Mouse (Mus musculus): Measurements from ENCODE around the gene Tfr2. TPM values are rescaled to one million over a fixed set of nuclear protein-coding genes. Genes with fewer than 3 reads are reported as not detected.

The Tfr2 gene
- total RNA-seq, 2 experiments from 2014 or later: 0.10 TPM; not detected in 1

DNA sequence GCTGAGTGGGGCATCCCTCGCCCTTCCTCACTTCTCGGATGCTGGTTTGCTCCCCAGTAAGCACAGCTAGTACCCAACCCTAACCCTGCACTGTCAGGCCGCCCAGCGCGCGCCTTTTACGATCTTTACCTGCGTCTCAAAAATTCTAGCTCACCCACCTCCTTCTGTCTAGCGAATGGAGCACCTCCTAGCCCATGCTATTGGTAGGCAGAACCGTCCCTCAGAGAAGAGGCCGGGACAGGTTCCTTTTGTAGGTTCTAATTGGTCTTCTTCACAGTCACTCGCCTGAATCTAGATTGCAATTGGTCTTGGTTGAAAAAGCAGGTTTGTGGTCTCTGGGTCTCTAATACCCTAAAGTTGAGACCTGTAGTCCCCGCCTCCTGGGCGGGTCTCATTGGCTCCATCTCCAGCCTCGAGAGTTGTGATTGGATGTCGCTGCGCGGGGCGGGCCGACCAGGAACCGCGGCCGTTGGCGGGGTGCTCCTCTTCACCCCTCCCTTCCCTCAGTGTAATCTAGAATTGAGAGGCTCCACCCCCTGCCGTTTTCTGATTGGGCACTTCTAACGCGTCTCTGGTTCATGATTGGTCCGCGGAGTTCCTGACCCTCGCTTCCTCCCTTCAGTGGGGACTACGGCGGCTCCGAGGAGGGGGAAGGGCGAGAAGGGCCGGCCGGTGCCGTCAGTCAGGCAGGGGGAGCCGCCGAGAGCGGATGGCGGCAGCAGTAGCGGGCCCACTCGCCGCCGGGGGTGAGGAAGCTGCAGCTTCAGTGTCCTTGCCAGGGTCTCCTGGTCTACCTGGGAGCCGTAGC, 59.1 kb downstream of the Tfr2 start, which contains the start of the genes Fbxo24, Lrch4 and Gm20605:
TSS of gene Fbxo24 (minus strand) at position 505 of the 808 bp plus-strand sequence.
TSS of gene Lrch4 (plus strand) at position 624 of the 808 bp plus-strand sequence.
TSS of gene Gm20605 (plus strand) at position 678 of the 808 bp plus-strand sequence.
- DNase-seq: peak; percentile 99

DNA sequence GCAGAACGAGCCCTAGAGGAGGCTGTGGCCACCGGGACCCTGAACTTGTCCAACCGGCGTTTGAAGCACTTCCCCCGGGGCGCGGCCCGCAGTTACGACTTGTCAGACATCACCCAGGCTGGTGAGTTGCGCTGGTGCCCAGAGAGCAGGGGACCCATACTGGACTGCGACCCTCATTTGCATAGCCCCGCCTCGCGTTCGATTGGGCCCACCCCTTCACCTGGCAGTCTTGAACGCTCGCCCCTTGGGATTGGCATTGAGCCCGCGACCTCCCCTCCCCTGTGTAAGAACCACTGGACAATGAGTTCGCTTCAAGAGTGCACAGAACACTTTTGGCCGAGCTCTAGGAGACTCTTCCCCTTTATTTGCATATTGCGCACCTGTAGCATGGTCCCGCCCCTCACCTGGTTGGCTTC, 59.7 kb downstream of the Tfr2 start:
- no peak for DNase-seq

DNA sequence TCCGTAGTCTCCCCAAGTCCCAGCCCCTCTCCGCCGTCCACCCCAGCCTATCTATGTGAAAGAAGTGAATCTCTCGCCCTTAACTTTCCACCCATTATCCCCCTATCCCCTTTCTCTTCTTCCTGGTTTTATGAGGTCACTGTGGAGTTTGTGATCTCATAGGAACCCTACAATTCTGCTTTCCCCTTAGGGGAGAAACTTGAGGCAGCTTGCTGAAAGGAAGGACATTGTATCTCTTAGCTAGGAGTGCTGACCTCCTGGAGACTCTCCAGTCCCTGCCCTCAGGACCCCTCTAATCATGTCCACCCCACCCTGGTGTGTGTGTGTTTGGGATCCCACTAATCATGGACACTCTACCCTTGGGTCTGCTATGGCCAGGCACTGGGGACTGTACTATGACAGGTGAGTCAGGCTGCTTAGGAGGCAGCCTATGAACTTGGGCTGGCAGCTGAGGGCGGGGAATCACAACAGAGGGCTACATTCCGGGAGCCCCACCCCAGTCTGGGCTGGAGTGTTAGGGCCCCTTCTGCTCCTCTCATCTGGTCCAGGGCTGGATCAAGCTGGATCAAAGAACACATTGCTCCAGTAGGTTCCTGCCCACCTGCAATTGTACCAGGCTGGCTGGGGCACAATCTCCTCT, 60.4 kb downstream of the Tfr2 start:
- no peak for DNase-seq

DNA sequence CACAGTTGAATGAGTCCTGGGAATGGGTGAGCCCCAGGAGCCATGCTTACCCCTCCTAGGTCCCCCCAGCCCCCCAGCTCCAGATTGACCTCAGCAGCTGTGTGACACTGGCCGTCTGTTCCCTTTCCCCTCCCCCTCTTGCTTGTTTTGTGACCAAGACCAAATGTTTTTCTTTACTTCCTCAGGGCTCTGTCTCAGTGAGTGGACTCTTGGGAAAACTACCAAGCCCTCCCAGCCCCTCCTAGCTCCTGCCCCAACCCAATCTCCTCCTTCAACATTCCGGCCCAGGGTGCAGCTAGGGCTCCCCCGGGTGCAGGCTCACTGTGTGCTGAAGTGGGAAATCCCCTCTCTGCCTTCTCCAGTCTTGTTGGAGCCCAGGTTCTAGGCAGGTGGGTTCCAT, 61.0 kb downstream of the Tfr2 start:
- DNase-seq: peak; percentile 39

DNA sequence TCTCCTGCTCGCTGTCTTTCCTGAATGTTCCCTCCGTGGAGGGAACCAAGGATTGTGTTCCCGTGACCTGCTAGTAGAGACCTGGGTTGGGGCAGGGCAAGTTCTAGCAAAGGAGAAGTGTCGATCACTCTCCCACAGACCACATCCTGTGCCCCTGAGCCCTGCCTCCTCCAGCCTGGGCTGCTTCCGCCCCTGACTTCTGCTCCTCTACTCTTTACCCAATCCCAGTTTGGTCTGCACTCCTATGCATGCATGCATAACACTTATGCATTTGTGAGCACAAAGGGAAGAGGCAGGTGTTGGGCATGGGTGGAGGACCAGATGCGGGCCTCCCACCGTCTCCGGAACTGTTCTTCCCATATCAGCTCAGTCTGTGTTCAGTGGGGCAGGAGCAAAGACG, 61.5 kb downstream of the Tfr2 start:
- DNase-seq: peak; percentile 41

DNA sequence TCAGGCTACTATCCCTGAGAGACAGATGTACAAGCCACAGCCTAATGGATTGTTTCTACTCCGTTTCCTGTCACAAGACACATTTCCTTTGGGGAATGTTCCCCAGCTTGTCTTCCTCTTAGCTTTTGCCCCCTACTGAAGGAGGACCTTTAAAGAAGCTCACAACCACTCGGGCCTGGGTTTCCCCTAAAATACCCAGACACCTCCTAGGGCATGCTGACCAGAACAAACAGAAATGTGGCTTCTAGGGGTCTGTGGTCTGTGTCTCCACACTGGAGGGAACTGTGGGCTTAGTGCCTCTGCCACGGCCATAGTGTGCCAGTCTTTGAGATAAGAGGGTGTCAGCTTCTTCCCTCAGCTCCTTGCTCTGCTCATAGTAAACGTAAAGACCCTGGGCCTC, 62.0 kb downstream of the Tfr2 start:
- DNase-seq: no peak

- no peak for DNase-seq
Observed at GRCm38 (mm10) chr5:137633397-137634084, 63.9 kb downstream of the Tfr2 start.

Small RNA genes lying within 50 kb of the gene (microRNA-seq; reads per million reads assigned to microRNA genes)
- 1.2 to 1.7 reads per million in 2 experiments for gene Mir6418

Other genes starting within 250 kb of the Tfr2 start
- 1 to 10 TPM; 5.0 to 5.5 TPM for gene Slc12a9, start 236.2 kb upstream of the Tfr2 start, total RNA-seq (2021)
- gene Ephb4, start 219.7 kb upstream of the Tfr2 start, total RNA-seq (2021): 100 to 1,000 TPM; 102 to 108 TPM
- gene Zan, start 92.8 kb upstream of the Tfr2 start, total RNA-seq (2021): under 1 TPM; 0.05 to 0.07 TPM
- gene Pop7, start 67.3 kb upstream of the Tfr2 start, total RNA-seq (2021): 10 to 100 TPM; 25.1 to 26.0 TPM
- 10 to 100 TPM; 30.5 to 32.4 TPM for gene Gigyf1, start 51.3 kb upstream of the Tfr2 start, total RNA-seq (2021)
- gene Epo, start 36.6 kb upstream of the Tfr2 start, total RNA-seq (2021): not detected
- 100 to 1,000 TPM; 560 to 578 TPM for gene Gnb2, start 36.3 kb upstream of the Tfr2 start, total RNA-seq (2021)
- not detected for gene Actl6b, start 16.3 kb upstream of the Tfr2 start, total RNA-seq (2021)
- gene Mospd3, start 31.2 kb downstream of the Tfr2 start, total RNA-seq (2021): 10 to 100 TPM; 25.2 to 28.8 TPM
- 100 to 1,000 TPM; 133 to 137 TPM for gene Pcolce, start 43.9 kb downstream of the Tfr2 start, total RNA-seq (2021)
- under 1 TPM; 0.21 to 0.25 TPM for gene Fbxo24, start 59.2 kb downstream of the Tfr2 start, total RNA-seq (2021)
- gene Lrch4, start 59.3 kb downstream of the Tfr2 start, total RNA-seq (2021): 10 to 100 TPM; 19.2 to 21.6 TPM
- gene Gm20605, start 59.3 kb downstream of the Tfr2 start, total RNA-seq (2021): 1 to 10 TPM; 4.8 to 6.6 TPM
- gene Sap25, start 71.5 kb downstream of the Tfr2 start, total RNA-seq (2021): 1 to 10 TPM; 1.8 to 2.2 TPM
- gene Irs3, start 75.9 kb downstream of the Tfr2 start, total RNA-seq (2021): not detected
- 10 to 100 TPM; 21.7 to 23.1 TPM for gene Agfg2, start 114.9 kb downstream of the Tfr2 start, total RNA-seq (2021)
- 1 to 10 TPM; 3.1 to 3.3 TPM for gene Nyap1, start 171.8 kb downstream of the Tfr2 start, total RNA-seq (2021)
- 100 to 1,000 TPM; 230 to 231 TPM for gene Tsc22d4, start 175.9 kb downstream of the Tfr2 start, total RNA-seq (2021)
- gene Ppp1r35, start 209.0 kb downstream of the Tfr2 start, total RNA-seq (2021): 10 to 100 TPM; 16.5 to 17.1 TPM
- 10 to 100 TPM; 29.0 to 40.3 TPM for gene Mepce, start 217.8 kb downstream of the Tfr2 start, total RNA-seq (2021)
- gene Zcwpw1, start 218.0 kb downstream of the Tfr2 start, total RNA-seq (2021): 1 to 10 TPM; 2.4 to 3.2 TPM